Mouse (Mus musculus): Measurements from ENCODE around the gene Sspo. TPM values are rescaled to one million over a fixed set of nuclear protein-coding genes. Genes with fewer than 3 reads are reported as not detected.

Sspo gene
- polyA plus RNA-seq, 1 experiment, result 0.13 TPM

DNA sequence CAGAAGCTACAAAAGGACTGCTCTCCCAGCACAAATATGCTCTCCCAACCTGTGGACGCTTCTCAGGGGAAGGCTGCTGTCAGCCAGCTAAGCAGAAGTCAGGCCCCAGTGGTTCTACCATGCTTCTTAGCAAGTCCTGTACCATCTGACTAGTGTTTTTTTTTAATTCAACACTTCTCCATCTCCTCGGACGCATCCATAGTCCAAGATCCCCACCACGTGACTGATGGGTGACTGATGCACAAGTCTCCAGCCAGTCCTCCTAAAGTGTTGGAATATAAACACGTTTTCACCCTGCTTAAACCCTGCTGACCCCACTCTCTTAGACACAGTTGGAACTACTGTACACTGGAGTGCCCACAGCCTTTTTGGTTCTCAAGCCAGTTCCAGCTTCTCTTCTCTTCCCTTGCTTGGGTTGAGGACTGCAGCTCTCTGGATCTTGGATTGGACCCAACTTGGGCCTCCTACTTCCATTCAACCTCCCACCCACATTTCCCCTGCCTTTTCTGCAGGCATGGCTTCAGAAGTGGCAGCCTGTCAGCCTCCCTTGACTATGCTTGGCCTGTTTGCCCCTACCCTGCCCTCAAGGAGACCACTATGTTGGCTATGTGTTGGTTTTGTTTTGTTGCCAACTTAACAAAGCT is 12.2 kb upstream of the Sspo start:
- Histone ChIP-seq H3ac (ENCODE audit: control insufficient read depth, insufficient read length, low read depth) (no peak overlapping the region), H3K79me2 (ENCODE audit: control insufficient read depth, insufficient read depth) (no peaks in the 10 kb centered on the region)
- TF ChIP-seq CEBPB (IDR thresholded peaks at IDR 0.05; ENCODE audit: low read depth) (no peak), FOSL1 (IDR thresholded peaks at IDR 0.05; ENCODE audit: insufficient read depth, low read length, poor library complexity, severe bottlenecking) (no peak), MYOG (IDR thresholded peaks at IDR 0.05; ENCODE audit: control insufficient read depth, extremely low read depth, insufficient read length) (no peak), CTCF (IDR thresholded peaks at IDR 0.05; ENCODE audit: control insufficient read depth, insufficient read depth, insufficient read length) (no peak), MAX (IDR thresholded peaks at IDR 0.05) (no peak), USF1 (IDR thresholded peaks at IDR 0.05; ENCODE audit: low read depth) (no peak), MYOD1 (IDR thresholded peaks at IDR 0.05; ENCODE audit: control insufficient read depth, insufficient read length, low read depth) (no peak)

GRCm38 (mm10) chr6:48437679-48438376 is 10.2 kb upstream of the Sspo start:
- Histone ChIP-seq H3K27me3 (ENCODE audit: control insufficient read depth, insufficient read depth, insufficient read length) (no peaks in the 10 kb centered on the region), H3ac (ENCODE audit: control insufficient read depth, insufficient read length, low read depth) (no peak overlapping the region), H3K36me3 (ENCODE audit: control insufficient read depth, insufficient read depth) (no peaks in the 10 kb centered on the region), H3K79me2 (ENCODE audit: control insufficient read depth, insufficient read depth) (no peaks in the 10 kb centered on the region), H3K79me3 (ENCODE audit: low read depth) (no peaks in the 10 kb centered on the region), H3K4me3 (ENCODE audit: insufficient read depth, poor library complexity, severe bottlenecking) (no peak overlapping the region)
- TF ChIP-seq MYOD1 (IDR thresholded peaks at IDR 0.05; ENCODE audit: control insufficient read depth, insufficient read length, low read depth), result no peak
- TF ChIP-seq MYOG (IDR thresholded peaks at IDR 0.05; ENCODE audit: control insufficient read depth, extremely low read depth, insufficient read length), result no peak
- no peak for TF ChIP-seq USF1 (IDR thresholded peaks at IDR 0.05; ENCODE audit: low read depth)
- TF ChIP-seq MAX (IDR thresholded peaks at IDR 0.05), result no peak
- no peak for TF ChIP-seq FOSL1 (IDR thresholded peaks at IDR 0.05; ENCODE audit: insufficient read depth, low read length, poor library complexity, severe bottlenecking)
- TF ChIP-seq CTCF (IDR thresholded peaks at IDR 0.05; ENCODE audit: control insufficient read depth, insufficient read depth, insufficient read length), result no peak
- TF ChIP-seq CEBPB (IDR thresholded peaks at IDR 0.05; ENCODE audit: low read depth), result no peak

More for the DNA sequence above, 12.2 kb upstream of the Sspo start:
- no peaks in the 10 kb centered on the region for H3K36me3 ChIP-seq (ENCODE audit: control insufficient read depth, insufficient read depth)
- H3K79me3 ChIP-seq (ENCODE audit: low read depth), result no peaks in the 10 kb centered on the region
- H3K27me3 ChIP-seq (ENCODE audit: control insufficient read depth, insufficient read depth, insufficient read length), result no peaks in the 10 kb centered on the region
- no peak overlapping the region for H3K4me3 ChIP-seq (ENCODE audit: insufficient read depth, poor library complexity, severe bottlenecking)

DNA sequence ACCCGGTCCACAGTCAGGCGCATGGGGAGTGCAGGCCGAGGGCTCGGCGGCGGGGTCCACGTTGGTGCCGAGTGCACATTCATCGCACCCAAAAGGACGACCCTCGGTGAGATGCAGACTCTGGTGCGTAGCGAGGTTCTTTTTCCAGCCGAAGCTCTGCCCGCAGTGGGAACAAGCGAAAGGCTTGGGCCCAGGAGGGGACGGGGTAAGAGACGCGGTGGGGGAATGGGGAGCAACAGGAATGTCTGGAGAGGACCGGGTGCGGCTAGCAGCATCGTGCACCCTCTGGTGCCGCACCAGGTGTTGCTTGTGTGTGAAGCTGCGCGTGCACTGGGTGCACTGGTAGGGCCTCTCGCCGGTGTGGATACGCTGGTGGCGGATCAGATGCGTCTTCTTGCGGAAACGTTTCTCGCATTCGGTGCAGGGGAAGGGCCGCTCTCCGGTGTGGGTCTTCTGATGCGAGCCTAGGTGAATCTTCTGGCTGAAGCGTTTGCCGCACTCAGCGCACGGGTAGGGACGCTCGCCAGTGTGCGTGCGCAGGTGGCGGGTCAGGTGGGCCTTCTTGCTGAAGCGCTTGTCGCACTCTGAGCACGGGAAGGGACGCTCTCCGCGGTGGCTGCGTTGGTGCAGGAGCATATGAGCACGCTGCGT is 9.4 kb upstream of the Sspo start:
- Histone ChIP-seq H3K36me3 (ENCODE audit: control insufficient read depth, insufficient read depth) (no peaks in the 10 kb centered on the region), H3K27me3 (ENCODE audit: control insufficient read depth, insufficient read depth, insufficient read length) (no peaks in the 10 kb centered on the region), H3ac (ENCODE audit: control insufficient read depth, insufficient read length, low read depth) (no peak overlapping the region), H3K4me3 (ENCODE audit: insufficient read depth, poor library complexity, severe bottlenecking) (no peak overlapping the region), H3K79me3 (ENCODE audit: low read depth) (no peaks in the 10 kb centered on the region), H3K79me2 (ENCODE audit: control insufficient read depth, insufficient read depth) (no peaks in the 10 kb centered on the region)
- TF ChIP-seq CTCF (IDR thresholded peaks at IDR 0.05; ENCODE audit: control insufficient read depth, insufficient read depth, insufficient read length), result no peak
- no peak for TF ChIP-seq USF1 (IDR thresholded peaks at IDR 0.05; ENCODE audit: low read depth)
- no peak for TF ChIP-seq FOSL1 (IDR thresholded peaks at IDR 0.05; ENCODE audit: insufficient read depth, low read length, poor library complexity, severe bottlenecking)
- TF ChIP-seq MYOG (IDR thresholded peaks at IDR 0.05; ENCODE audit: control insufficient read depth, extremely low read depth, insufficient read length), result no peak
- TF ChIP-seq CEBPB (IDR thresholded peaks at IDR 0.05; ENCODE audit: low read depth), result no peak
- no peak for TF ChIP-seq MYOD1 (IDR thresholded peaks at IDR 0.05; ENCODE audit: control insufficient read depth, insufficient read length, low read depth)
- no peak for TF ChIP-seq MAX (IDR thresholded peaks at IDR 0.05)

DNA sequence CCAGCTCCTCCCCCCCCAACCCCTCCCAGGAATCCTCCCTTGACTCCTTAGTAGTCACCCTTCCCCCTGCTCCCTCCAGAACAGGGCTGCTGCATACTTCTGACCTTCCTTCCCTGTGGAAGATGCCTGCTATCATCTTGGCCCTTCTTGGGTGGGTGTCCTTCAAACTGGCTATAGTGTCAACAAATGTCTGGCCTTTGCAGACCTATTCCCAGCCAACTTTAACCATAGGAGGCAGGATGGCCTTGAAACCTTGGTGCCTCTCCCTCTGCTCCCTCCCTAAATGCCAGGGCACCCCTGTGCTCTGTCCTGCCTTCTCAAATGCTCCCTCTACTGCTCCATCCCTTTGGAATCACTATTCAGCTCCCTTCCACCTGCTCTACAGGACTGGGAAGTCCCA is 8.4 kb upstream of the Sspo start:
- no peaks in the 10 kb centered on the region for H3K36me3 ChIP-seq (ENCODE audit: control insufficient read depth, insufficient read depth)
- no peak for TF ChIP-seq FOSL1 (IDR thresholded peaks at IDR 0.05; ENCODE audit: insufficient read depth, low read length, poor library complexity, severe bottlenecking)
- TF ChIP-seq MAX (IDR thresholded peaks at IDR 0.05), result no peak
- no peak for TF ChIP-seq CEBPB (IDR thresholded peaks at IDR 0.05; ENCODE audit: low read depth)
- no peak for TF ChIP-seq CTCF (IDR thresholded peaks at IDR 0.05; ENCODE audit: control insufficient read depth, insufficient read depth, insufficient read length)
- no peak for TF ChIP-seq USF1 (IDR thresholded peaks at IDR 0.05; ENCODE audit: low read depth)
- TF ChIP-seq MYOG (IDR thresholded peaks at IDR 0.05; ENCODE audit: control insufficient read depth, extremely low read depth, insufficient read length), result no peak
- TF ChIP-seq MYOD1 (IDR thresholded peaks at IDR 0.05; ENCODE audit: control insufficient read depth, insufficient read length, low read depth), result no peak
- no peak overlapping the region for H3K4me3 ChIP-seq (ENCODE audit: insufficient read depth, poor library complexity, severe bottlenecking)
- H3ac ChIP-seq (ENCODE audit: control insufficient read depth, insufficient read length, low read depth), result no peak overlapping the region
- H3K27me3 ChIP-seq (ENCODE audit: control insufficient read depth, insufficient read depth, insufficient read length), result no peaks in the 10 kb centered on the region
- H3K79me3 ChIP-seq (ENCODE audit: low read depth), result no peaks in the 10 kb centered on the region
- H3K79me2 ChIP-seq (ENCODE audit: control insufficient read depth, insufficient read depth), result no peaks in the 10 kb centered on the region

- no peaks in the 10 kb centered on the region for H3K36me3 ChIP-seq (ENCODE audit: control insufficient read depth, insufficient read depth)
- no peaks in the 10 kb centered on the region for H3K79me3 ChIP-seq (ENCODE audit: low read depth)
- no peak overlapping the region for H3K4me3 ChIP-seq (ENCODE audit: insufficient read depth, poor library complexity, severe bottlenecking)
These were observed 7.6 kb upstream of the Sspo start for GRCm38 (mm10) chr6:48440306-48441014.

More at GRCm38 (mm10) chr6:48440306-48441014, 7.6 kb upstream of the Sspo start:
- TF ChIP-seq MYOD1 (IDR thresholded peaks at IDR 0.05; ENCODE audit: control insufficient read depth, insufficient read length, low read depth), result no peak
- no peak for TF ChIP-seq MAX (IDR thresholded peaks at IDR 0.05)
- TF ChIP-seq CEBPB (IDR thresholded peaks at IDR 0.05; ENCODE audit: low read depth), result no peak
- no peak for TF ChIP-seq MYOG (IDR thresholded peaks at IDR 0.05; ENCODE audit: control insufficient read depth, extremely low read depth, insufficient read length)
- TF ChIP-seq USF1 (IDR thresholded peaks at IDR 0.05; ENCODE audit: low read depth), result no peak
- no peak for TF ChIP-seq FOSL1 (IDR thresholded peaks at IDR 0.05; ENCODE audit: insufficient read depth, low read length, poor library complexity, severe bottlenecking)
- no peak for TF ChIP-seq CTCF (IDR thresholded peaks at IDR 0.05; ENCODE audit: control insufficient read depth, insufficient read depth, insufficient read length)
- no peaks in the 10 kb centered on the region for H3K27me3 ChIP-seq (ENCODE audit: control insufficient read depth, insufficient read depth, insufficient read length)
- H3K79me2 ChIP-seq (ENCODE audit: control insufficient read depth, insufficient read depth), result no peaks in the 10 kb centered on the region
- H3ac ChIP-seq (ENCODE audit: control insufficient read depth, insufficient read length, low read depth), result no peak overlapping the region

Measured in C2C12 (cell line).